Mouse (Mus musculus) splenic B cell, adult 2 months (primary cell): ENCODE data around the gene Cyb5b.

ENCODE experiments used
- DNase-seq: peaks from one replicate; pipeline ENCODE4 v3.0.0-alpha.2; 2011; ENCODE audit warnings: low read depth, low spot score
- H3K27me3 ChIP-seq: 2 replicates; pipeline ENCODE4 v1.6.1; 2012; ENCODE audit warnings: mild to moderate bottlenecking, low read length, moderate library complexity, mixed read lengths; ENCODE audit not compliant: control insufficient read depth, poor library complexity, insufficient read depth, severe bottlenecking
- H3K36me3 ChIP-seq: 2 replicates; pipeline ENCODE4 v1.6.1; 2012; ENCODE audit warnings: mild to moderate bottlenecking, low read length, moderate library complexity, mixed read lengths; ENCODE audit not compliant: control insufficient read depth, poor library complexity, insufficient read depth, severe bottlenecking

Cyb5b gene

GRCm38 (mm10) chr8:107146186-107146585 is 4.3 kb upstream of the Cyb5b start:
- DNase-seq: no peak
- Histone ChIP-seq H3K36me3 (no peaks in the 10 kb centered on the region), H3K27me3 (no peaks in the 10 kb centered on the region)

- DNase-seq: no peak
- Histone ChIP-seq H3K27me3 (no peaks in the 10 kb centered on the region), H3K36me3 (peaks cover 4% of the 10 kb centered on the region; the same call in 1 of the 2 replicates)
Observed at GRCm38 (mm10) chr8:107148802-107149201, 1.6 kb upstream of the Cyb5b start.

GRCm38 (mm10) chr8:107150057-107150403 is 410 bp upstream of the Cyb5b start:
- peaks cover 7% of the 10 kb centered on the region; the same call in 1 of the 2 replicates for H3K36me3 ChIP-seq
- no peak for DNase-seq
- no peaks in the 10 kb centered on the region for H3K27me3 ChIP-seq

- no peaks in the 10 kb centered on the region for H3K27me3 ChIP-seq
- DNase-seq: no peak
- H3K36me3 ChIP-seq: peaks cover 16% of the 10 kb centered on the region; the same call in 1 of the 2 replicates
Observed at GRCm38 (mm10) chr8:107151212-107151920, 926 bp downstream of the Cyb5b start.

- Histone ChIP-seq H3K36me3 (peaks cover 16% of the 10 kb centered on the region; the same call in 1 of the 2 replicates), H3K27me3 (no peaks in the 10 kb centered on the region)
- no peak for DNase-seq
Observed at GRCm38 (mm10) chr8:107153326-107154210, 3.1 kb downstream of the Cyb5b start.

GRCm38 (mm10) chr8:107156816-107157215 is 6.4 kb downstream of the Cyb5b start:
- no peak for DNase-seq
- H3K36me3 ChIP-seq: peaks cover 16% of the 10 kb centered on the region; the same call in 1 of the 2 replicates
- no peaks in the 10 kb centered on the region for H3K27me3 ChIP-seq

GRCm38 (mm10) chr8:107157836-107158235 is 7.4 kb downstream of the Cyb5b start:
- Histone ChIP-seq H3K36me3 (peaks cover 16% of the 10 kb centered on the region; the same call in 1 of the 2 replicates), H3K27me3 (no peaks in the 10 kb centered on the region)
- no peak for DNase-seq

GRCm38 (mm10) chr8:107158890-107159289 is 8.4 kb downstream of the Cyb5b start:
- peaks cover 12% of the 10 kb centered on the region; the same call in 1 of the 2 replicates for H3K36me3 ChIP-seq
- no peaks in the 10 kb centered on the region for H3K27me3 ChIP-seq
- DNase-seq: no peak

GRCm38 (mm10) chr8:107164251-107164773 is 13.9 kb downstream of the Cyb5b start:
- H3K36me3 ChIP-seq: no peaks in the 10 kb centered on the region
- DNase-seq: peak; percentile 47
- no peaks in the 10 kb centered on the region for H3K27me3 ChIP-seq

GRCm38 (mm10) chr8:107165745-107166144 is 15.3 kb downstream of the Cyb5b start:
- Histone ChIP-seq H3K36me3 (0 out of 2 replicates have a peak, but pooled peaks cover 3% of the 10 kb centered on the region), H3K27me3 (no peaks in the 10 kb centered on the region)
- DNase-seq: peak; percentile 67

- Histone ChIP-seq H3K36me3 (peaks cover 5% of the 10 kb centered on the region; the same call in 1 of the 2 replicates), H3K27me3 (no peaks in the 10 kb centered on the region)
- DNase-seq: no peak
Observed at GRCm38 (mm10) chr8:107167848-107168247, 17.4 kb downstream of the Cyb5b start.

GRCm38 (mm10) chr8:107172152-107172551 is 21.7 kb downstream of the Cyb5b start:
- H3K27me3 ChIP-seq: no peaks in the 10 kb centered on the region
- DNase-seq: no peak
- H3K36me3 ChIP-seq: peaks cover 17% of the 10 kb centered on the region

- Histone ChIP-seq H3K27me3 (no peaks in the 10 kb centered on the region), H3K36me3 (peaks cover 19% of the 10 kb centered on the region)
- no peak for DNase-seq
Observed at GRCm38 (mm10) chr8:107172969-107173645, 22.7 kb downstream of the Cyb5b start.

- no peak for DNase-seq
- H3K36me3 ChIP-seq: peaks cover 10% of the 10 kb centered on the region
- no peaks in the 10 kb centered on the region for H3K27me3 ChIP-seq
Observed at GRCm38 (mm10) chr8:107181122-107181521, 30.7 kb downstream of the Cyb5b start.
